Mouse (Mus musculus) liver, adult 2 months (tissue): ENCODE measurements around the gene Rhbdl3.

Experiments
- CTCF ChIP-seq: fragments of 200-500 bp; IDR thresholded peaks from 2 replicates; pipeline ENCODE4 v1.5.1; 2011; ENCODE audit warnings: low read depth, low read length, control low read depth
- POLR2A ChIP-seq: fragments of 200-500 bp; IDR thresholded peaks from 2 replicates; pipeline ENCODE4 v1.6.1; 2011; ENCODE audit warnings: low read length, control low read depth; ENCODE audit not compliant: insufficient read depth; ENCODE audit errors: extremely low read depth

GRCm38 (mm10) chr11:80295785-80296184 is 4.9 kb upstream of the Rhbdl3 start:
- TF ChIP-seq CTCF (no peak), POLR2A (no peak)
